Mouse (Mus musculus) liver, adult 2 months (tissue): ENCODE measurements around the gene Ccp110.

Experiments
- CTCF ChIP-seq: fragments of 200-500 bp; IDR thresholded peaks from 2 replicates; pipeline ENCODE4 v1.5.1; 2011; ENCODE audit warnings: low read depth, low read length, control low read depth
- POLR2A ChIP-seq: fragments of 200-500 bp; IDR thresholded peaks from 2 replicates; pipeline ENCODE4 v1.6.1; 2011; ENCODE audit warnings: low read length, control low read depth; ENCODE audit not compliant: insufficient read depth; ENCODE audit errors: extremely low read depth

DNA sequence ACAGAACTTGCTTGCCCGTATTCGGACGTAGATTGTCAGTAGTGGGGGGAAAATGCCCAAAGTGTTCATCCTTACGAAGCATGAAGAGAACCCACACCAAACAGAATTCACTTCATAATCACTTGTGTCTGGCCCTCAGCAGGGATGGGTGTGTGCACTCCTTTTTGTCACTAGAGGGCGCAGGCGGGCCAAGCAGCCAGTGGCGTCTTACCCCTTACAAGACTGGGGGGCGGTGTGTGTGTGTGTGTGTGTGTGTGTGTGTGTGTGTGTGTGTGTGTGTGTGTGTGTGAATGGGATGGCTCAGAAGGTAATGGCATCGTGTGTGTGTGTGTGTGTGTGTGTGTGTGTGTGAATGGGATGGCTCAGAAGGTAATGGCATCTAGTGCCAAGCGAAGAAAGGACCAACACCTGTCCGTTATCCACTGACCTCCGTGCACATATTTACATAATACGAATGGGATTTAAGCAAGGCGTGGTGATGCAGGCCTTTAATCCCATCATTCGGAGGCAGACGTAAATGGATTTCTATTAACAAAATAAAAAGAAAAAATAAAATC lies 27.7 kb downstream of the Ccp110 start, which contains the start of gene Vps35l:
- peak; percentile 87 for TF ChIP-seq CTCF
- no peak for TF ChIP-seq POLR2A
